Mouse (Mus musculus): ENCODE results near the gene Kcnc2. TPM values are rescaled to one million over a fixed set of nuclear protein-coding genes. Genes with fewer than 3 reads are reported as not detected.
"Not testable (repeated sequence)": the region's sequence is repeated elsewhere in the genome, so short reads cannot be mapped to it uniquely, and the experiment has no call there.

Kcnc2 gene
- total RNA-seq (2021), result 1 to 10 TPM; 1.1 TPM
- long read RNA-seq, experiment 1, result 0 reads
- long read RNA-seq, experiment 2, result 0 reads

DNA sequence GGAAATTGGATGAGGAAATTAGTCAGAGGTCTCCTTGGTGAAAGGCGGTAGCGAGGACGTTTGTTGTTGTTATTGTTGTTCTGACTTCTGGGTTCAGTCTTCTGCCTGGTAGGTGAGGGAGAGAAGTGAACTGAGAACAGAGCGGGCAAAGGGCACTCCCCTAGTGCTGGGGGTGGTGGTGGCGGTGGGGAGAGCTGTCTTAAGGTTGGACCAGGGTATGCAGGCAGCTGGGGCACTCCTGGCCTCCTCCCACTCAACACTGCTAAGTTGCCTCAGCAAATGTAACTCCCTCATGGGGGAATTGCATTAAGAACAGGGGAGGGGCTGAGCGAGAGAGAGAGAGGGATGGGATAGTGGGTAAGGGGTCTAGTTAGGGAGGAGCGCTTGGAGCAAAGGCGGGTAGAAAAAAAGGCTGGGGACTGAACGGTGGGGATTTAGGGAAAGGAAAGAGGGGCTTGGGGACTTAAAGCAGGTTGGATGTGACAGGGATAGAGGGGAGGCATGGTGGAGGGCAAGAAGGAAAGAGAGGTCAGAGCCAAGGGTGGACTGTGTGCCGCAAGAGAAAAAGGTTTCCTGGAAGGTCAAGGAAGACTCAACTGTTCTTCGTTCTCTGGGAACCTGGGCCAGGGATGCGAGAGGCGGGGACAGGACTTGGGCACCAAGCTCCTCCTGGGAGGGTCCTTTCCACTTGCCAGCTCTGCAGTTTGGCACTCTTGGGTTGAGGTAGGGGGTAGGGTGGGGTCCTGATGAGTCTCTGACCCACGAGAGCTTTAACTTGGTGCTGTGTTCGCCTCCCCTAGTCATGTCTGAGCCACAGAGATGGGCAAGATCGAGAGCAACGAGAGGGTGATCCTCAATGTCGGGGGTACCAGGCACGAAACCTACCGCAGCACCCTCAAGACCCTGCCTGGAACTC lies at the start of gene Kcnc2:
Gene Kcnc2 (plus strand): TSS at position 235 of the 916 bp plus-strand sequence.
- no peak for DNase-seq (ENCODE audit: low spot score in 2 of 2)

GRCm38 (mm10) chr10:112227073-112227472 lies 43.8 kb upstream of the Kcnc2 start:
- no peak for DNase-seq (ENCODE audit: low spot score in 2 of 2)

DNA sequence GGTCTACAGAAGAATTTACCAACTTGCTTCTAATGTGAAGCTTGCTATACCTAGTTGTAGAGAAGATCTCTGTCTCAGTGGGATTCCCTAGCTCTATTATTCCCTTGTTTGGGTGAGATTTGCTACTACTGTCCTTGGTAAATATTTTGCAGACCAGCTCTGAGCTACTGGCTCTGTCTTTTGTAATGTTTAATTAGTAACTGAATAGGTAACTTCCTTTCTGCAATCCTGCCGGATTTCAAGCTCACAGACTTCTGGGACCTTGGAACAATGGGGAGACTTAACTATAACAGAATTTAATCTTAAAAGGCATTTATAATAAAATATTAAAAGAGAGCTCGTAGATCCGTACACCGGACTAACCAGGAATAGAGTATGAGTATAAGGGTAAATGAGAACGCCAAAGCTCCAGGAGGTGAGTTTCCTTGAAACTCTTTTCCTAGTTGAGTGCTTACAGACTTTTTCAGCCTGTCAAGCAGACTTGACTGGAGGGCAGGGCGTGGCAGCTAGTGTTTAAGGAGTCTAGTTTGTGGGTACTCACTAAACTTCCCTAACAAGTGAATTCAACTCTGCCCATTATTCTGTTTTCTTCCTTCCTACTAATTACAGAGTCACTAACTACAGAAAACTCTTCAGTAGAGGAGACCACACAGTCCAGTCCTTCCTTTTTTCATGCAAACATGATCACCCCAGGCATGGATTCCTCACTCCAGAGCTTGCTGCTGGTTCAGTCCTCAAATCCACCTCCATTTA lies 41.7 kb upstream of the Kcnc2 start:
- DNase-seq (ENCODE audit: low spot score in 2 of 2), result not testable (repeated sequence)

- not testable (repeated sequence) for DNase-seq (ENCODE audit: low spot score in 2 of 2)
These were observed 38.2 kb upstream of the Kcnc2 start for GRCm38 (mm10) chr10:112232733-112233132.

- DNase-seq (ENCODE audit: low spot score in 2 of 2), result not testable (repeated sequence)
These were observed 35.5 kb upstream of the Kcnc2 start for GRCm38 (mm10) chr10:112235396-112235940.

- DNase-seq (ENCODE audit: low spot score in 2 of 2), result no peak
These were observed 22.6 kb upstream of the Kcnc2 start for GRCm38 (mm10) chr10:112248273-112248672.

DNA sequence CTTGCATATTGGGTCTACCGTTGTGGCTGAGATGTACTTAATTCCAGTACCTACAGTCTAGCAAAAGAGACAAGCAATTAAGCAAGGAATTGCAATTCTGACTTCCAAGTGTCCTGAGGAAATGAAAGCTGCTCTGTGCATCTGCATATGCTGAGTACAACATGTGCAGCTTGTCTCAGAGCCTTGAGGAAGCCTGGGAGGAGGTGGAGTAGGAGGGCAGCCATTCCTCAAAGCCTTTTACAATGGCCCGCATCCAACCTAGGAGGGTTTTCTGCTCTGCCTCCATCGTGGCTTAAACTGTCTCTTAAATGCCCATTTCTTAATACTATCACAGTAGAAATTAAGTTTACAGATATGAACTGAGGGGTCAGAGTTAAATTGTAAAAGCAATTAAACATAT lies 7.5 kb upstream of the Kcnc2 start:
- no peak for DNase-seq (ENCODE audit: low spot score in 2 of 2)

DNA sequence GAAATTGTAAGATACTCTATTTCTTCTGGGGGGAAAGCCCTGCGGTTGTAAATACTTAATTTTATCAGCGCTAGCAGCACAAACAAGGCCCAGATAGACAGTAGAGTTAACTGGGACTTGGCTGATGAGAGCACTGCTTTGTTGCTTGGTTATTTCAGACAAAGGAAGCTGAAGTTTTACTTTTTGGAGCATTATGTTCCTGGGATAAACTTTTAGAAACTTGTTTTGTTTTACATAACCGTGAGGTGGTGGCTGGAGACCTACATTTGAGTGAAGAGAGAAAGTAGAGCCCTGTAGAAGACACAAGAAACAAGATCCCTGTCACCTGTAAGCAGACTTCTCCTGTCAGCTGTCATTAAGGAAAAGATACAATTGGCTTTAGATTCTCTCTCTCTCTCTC lies 1.4 kb upstream of the Kcnc2 start:
- no peak for DNase-seq (ENCODE audit: low spot score in 2 of 2)

- peak in 1 of 2 experiments; percentile 17 for DNase-seq (ENCODE audit: low spot score in 2 of 2)
These were observed 761 bp upstream of the Kcnc2 start for GRCm38 (mm10) chr10:112269939-112270781.

GRCm38 (mm10) chr10:112271803-112272165 lies 863 bp downstream of the Kcnc2 start:
- peak in 1 of 2 experiments; percentile 10 for DNase-seq (ENCODE audit: low spot score in 2 of 2)

DNA sequence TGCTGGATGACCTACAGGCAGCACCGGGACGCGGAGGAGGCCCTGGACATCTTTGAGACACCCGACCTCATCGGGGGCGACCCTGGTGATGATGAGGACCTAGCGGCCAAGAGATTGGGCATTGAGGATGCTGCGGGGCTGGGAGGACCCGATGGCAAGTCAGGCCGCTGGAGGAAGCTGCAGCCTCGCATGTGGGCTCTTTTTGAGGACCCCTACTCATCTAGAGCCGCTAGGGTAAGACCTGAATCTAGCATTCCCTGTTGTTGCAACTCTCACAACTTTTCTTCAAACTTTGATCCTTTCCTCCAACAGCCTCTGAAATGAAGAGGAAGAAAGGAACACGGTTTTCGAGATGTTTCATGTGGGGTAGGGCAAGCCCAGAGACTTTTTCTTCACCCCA lies 1.2 kb downstream of the Kcnc2 start:
- peak in 1 of 2 experiments; percentile 22 for DNase-seq (ENCODE audit: low spot score in 2 of 2)

DNA sequence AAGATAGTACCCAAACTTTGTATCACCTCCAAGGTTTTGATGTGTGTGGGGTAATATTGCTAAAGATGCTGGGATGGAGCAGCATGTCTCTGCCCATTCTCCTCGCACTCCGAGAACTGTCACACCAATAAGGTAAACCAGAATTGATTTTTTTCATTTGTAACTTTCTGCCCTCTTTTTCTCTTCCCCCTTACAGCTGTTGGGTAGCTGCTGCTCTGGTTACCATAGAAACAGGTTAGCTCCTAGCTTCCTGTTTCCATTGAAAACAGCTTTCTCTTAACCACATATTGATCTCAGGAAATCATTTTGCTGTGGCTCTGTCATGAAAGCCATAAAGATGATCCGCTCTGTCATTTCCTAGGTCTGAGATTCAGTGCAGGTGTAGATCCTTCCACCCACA lies 7.1 kb downstream of the Kcnc2 start:
- no peak for DNase-seq (ENCODE audit: low spot score in 2 of 2)

GRCm38 (mm10) chr10:112315136-112315535 lies 44.2 kb downstream of the Kcnc2 start:
- no peak for DNase-seq (ENCODE audit: low spot score in 2 of 2)

DNA sequence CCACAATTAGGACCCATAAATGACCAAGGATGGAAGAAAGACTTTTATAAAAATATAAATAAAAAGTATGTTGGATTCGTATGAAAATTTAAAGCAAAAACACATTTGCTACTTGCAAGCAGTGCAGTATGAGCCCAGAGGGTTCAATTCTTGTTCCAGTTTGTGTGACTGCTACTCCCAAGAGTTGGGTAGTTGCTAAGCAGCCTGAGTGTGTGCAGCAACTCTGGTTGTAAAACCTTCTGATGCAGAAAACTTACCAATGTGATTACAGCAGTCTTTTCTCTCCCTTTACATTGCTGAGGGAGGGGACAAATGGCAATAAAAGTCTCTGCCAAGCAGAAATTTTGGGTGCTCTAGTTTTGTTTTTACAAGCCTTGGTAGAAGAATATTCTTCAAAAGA lies 46.9 kb downstream of the Kcnc2 start:
- DNase-seq (ENCODE audit: low spot score in 2 of 2), result no peak

DNA sequence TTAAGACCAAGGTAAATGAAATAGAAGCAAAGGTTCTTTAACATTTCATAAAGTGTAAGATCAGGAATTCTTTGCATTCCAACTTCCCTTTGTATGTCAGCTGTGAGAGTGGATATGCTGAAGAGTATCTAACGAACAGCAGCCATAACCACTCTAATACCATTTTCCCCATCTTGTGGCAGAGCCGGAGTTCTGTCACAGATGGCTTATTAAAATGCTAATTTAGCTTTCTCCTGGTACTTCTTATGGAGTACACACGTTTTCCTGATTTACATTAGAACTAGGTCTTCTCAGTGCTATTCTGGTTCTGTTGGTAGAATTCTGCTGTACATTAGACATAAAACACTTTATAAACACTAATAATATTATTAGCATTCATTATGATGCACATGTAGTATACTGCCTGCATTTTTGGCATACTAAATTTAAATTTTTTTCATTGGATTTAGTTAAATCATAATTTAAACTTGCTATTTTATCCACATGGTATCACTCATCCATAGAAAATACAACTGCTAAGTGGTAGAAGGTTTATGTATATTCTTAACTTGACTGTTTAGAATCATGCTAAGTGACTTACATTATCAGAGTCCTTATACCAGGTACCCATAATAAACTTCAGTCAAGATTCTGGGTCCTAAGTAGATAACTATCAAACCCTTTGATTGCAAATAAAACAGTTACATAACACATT lies 86.9 kb downstream of the Kcnc2 start:
- no peak for DNase-seq (ENCODE audit: low spot score in 2 of 2)

DNA sequence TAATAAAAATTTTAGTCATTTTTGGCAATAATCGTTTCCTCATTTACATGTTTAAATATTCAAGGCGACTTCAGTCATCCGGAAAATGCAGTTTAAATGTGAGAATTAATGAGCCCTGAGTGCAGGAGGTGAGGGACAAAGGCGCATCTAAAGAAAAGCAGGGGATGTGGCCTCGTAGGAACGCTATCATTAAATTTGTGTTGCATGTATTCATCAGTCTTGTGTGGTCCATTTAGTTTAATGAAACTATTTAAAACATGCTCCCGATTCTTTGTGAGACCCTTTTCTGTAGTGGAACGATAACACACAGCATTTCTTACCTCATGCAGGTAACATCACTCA lies 87.4 kb downstream of the Kcnc2 start:
- DNase-seq (ENCODE audit: low spot score in 2 of 2), result no peak

GRCm38 (mm10) chr10:112360704-112361103 lies 89.8 kb downstream of the Kcnc2 start:
- no peak for DNase-seq (ENCODE audit: low spot score in 2 of 2)

DNA sequence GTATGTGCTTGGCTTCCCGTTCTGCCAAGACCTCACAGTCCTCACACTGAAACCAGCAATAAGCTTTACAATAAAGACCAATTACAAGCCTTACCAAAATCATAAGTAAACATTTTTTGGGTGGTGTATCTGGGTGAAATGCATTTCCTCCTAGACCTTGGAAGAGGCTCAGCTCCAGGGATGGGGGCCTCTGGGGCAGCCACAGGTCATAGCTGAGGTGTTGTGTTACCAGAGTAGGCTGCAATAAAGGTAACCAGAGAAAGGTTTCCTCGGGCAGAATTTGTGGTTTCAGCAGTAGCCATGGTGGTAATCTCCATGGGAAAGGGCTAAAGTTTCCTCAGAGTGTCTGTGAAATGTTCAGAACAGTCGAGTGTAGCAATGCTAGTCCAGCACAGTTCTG lies 97.4 kb downstream of the Kcnc2 start:
- no peak for DNase-seq (ENCODE audit: low spot score in 2 of 2)

- DNase-seq (ENCODE audit: low spot score in 2 of 2), result no peak
These were observed 106.2 kb downstream of the Kcnc2 start for GRCm38 (mm10) chr10:112377163-112377562.

DNA sequence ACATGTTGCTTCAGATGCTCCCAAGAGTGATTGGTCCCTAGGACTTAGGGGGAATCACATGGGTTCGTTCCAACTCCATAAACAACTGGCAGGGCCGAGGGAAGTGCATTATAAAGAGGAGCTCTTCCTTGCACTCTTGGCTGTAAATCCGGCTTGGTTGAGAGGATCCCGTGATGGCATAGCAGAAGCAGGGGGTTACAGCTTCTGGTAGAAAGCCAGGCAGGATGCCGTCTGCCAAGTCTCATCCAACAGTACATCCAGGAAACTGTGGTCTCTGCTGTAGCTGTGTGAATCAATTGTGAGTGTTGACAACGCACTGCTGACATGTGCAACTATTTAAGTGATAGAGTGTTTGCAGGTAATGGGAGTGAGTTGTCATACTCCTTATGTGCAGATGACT lies 107.5 kb downstream of the Kcnc2 start:
- no peak for DNase-seq (ENCODE audit: low spot score in 2 of 2)
